Mouse (Mus musculus) cerebellum, postnatal 4 days (tissue): ENCODE results near the gene Slc23a2.

Experiments
- DNase-seq, 2 experiments: peaks; one replicate each; pipeline ENCODE4 v3.0.0; 2022; ENCODE audit warnings: low spot score in 2 of 2, mixed read lengths in 1 of 2

Slc23a2 gene

DNA sequence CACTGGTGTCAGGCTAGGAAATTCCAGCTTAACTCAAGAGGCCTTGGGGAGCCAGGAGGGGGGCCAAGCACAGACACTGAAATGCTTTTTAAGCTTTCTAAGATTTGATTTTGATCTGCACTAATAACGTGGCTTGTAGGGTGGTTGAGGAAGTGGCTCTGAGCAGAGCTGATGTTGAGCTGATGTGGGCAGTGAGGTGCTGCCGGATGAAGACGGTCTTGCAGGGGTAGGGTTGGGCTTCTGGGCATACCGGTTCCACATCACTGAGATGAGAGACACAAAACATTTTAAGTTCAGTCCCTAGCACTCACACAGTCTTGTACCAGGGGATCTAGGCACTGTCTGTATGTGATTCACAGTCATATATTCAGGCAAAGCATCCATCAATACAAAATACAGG lies 46.5 kb downstream of the Slc23a2 start:
- DNase-seq, result no peak

DNA sequence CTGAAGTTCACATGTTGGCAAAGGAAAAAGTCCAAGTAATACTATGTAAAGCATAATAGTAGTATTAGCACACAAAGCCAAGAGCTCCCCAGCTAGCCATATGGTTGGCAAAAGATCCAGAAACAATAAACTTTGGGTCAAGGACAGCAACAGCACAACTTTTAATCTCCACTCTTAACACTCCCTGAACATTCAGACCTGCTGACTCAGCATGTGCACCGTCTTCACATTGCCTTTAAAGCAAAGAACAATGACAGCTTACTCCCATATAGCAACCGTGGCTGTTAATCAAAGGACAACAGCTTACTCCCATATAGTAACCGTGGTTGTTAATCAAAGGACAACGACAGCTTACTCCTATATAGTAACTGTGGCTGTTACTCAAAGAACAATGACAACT lies 48.3 kb downstream of the Slc23a2 start:
- no peak for DNase-seq

GRCm38 (mm10) chr2:132095821-132096220 lies 49.1 kb downstream of the Slc23a2 start:
- DNase-seq, result no peak

DNA sequence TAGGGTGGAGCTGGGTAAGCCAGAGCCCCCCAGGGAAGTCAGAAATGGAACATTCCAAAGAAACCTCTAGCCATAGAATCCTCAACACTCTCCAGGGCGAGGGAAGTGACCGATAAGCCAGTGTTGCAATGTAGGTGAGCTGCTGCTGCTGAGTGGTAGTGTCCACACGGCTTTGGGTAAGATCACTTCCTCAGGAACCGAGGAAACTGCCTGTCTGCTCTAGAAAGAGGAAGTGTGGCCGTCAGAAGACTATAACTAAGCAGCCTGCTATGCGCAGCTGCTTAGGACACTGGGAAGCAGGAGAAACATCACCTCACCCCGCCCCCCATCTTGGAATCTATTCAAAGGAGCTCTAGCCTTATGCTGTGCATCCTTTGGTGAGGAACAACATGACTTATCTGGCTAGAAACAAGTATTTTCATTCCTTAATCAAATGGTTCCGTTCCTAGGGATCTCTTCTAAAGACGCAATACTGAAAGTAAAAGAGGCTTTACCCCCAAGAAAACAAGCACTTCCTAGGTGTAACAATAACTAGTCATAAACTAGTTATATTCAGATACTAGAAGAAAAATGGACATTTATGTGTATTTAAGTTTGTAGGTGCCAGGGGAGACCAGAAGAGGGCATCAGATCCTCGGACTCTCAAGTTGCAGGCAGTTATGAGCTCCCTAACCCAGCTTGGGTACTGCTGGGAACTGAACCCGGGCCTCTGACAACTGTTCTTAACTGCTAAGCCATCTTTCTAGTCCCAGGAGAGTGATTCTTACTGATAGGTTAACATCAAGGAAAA lies 50.3 kb downstream of the Slc23a2 start:
- no peak for DNase-seq

- no peak for DNase-seq
Observed at GRCm38 (mm10) chr2:132093739-132094138, 51.2 kb downstream of the Slc23a2 start.

DNA sequence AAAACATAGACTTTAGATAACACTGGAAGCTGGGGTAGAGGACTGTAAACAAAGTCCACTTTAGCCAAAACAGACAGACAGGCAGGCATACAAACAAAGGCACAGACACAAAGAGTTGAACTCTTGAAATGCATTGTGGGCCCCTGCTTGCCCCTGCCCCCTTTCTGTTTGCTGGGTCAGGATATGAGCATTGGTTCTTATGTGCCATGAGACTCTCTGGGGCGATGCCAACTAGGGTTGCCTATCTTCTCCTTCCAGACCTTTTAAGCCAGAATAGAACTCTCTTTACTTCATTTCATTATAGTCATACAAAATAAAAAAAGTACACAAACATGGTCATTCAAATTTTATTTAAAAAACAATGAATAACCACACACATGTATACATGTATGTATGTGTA lies 51.6 kb downstream of the Slc23a2 start:
- DNase-seq, result no peak

- no peak for DNase-seq
Observed at GRCm38 (mm10) chr2:132092722-132093121, 52.2 kb downstream of the Slc23a2 start.

DNA sequence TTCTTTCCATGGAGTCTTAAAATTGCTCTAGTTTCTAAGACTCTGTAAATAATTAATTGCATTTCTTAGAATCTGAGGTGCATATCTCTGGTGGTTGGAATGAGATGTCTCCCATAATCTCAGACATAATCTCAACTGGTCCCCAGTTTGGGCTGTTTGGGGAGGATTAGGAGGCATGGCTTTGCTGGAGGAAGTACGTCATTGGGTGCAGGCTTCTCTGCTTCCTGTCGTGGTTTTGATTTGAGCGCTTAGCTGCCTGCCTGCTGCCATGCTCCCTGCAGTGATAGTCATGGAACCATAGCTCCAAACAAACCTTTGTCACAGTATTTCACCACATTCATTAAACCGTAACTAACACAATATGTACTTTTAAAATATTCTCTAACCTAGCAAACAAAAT lies 53.2 kb downstream of the Slc23a2 start:
- no peak for DNase-seq

DNA sequence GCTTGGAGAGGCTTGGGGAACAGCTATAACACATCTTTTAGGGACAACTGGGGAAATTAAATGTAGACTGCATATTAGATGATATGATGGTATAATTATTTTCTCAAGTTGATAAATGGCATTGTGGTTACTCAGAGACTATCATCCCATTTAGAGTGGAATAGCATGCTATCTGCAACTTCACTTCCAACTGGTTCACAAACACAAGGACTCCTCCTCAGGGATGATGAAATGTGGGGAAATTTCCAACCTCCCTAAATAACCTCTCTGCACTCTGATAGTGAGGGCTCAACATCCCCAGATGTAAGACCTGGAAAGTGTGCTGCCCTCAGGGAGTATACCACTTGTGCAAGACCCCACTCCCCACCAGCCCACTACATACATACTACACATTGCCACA lies 60.1 kb downstream of the Slc23a2 start:
- no peak for DNase-seq

- DNase-seq, result no peak
Observed at GRCm38 (mm10) chr2:132084396-132084795, 60.5 kb downstream of the Slc23a2 start.

DNA sequence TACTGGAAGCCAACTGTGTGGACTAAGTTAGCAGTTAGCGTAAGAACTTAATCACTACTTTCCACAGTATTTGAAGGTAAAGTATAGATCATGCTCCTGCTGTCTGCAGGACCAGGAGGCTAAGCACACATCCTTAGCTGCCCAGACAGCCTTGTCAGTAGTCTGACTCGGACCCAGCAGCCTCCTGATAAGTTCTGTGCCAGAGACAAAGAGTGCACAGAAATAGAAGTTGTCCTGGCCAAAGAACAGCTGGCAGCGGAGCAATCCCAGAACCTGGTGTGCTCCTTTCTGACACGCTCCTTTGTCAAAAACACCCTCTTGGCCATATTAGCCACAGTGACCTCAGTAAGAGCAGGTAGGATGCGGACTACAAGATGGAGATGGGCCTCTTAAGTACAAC lies 65.8 kb downstream of the Slc23a2 start:
- no peak for DNase-seq

GRCm38 (mm10) chr2:132073052-132073451 lies 71.9 kb downstream of the Slc23a2 start:
- no peak for DNase-seq

DNA sequence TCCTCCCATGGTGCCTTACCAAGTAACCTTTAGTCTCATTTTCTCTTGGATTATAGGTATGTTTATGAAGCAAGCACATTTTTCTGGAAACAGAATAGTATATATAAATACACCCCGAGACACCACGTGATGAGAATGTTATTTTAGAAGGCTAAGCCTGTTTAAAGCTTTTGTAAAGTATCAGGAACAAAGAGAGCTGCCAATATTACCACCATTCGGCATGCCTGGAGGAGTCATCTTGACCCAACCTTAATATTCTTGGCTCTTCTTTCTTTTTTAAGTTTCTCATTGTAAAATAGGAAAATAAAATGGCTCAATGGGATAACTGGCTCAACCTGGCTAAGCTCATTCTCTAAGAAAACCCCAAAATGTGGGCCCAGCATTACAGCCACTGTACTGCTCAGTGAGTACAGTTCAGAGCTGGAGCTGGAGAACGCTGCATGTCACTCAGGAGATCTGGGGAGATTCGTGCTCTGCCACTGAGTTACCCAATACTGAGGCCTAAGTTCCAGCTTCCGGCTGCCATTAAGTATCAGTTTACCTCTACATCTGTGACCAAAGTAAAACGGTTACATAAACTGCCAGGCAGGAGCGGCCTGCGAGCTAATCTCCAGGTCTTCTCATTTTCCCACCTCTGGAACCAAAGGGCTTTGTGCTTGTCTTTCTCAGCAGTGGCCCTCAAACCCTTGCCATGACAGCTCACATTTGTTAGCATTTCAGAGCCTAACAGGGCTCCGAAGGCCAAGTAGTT lies 74.7 kb downstream of the Slc23a2 start:
- no peak for DNase-seq

- DNase-seq, result no peak
Observed at GRCm38 (mm10) chr2:132064185-132064831, 80.6 kb downstream of the Slc23a2 start.

GRCm38 (mm10) chr2:132063776-132064175 lies 81.1 kb downstream of the Slc23a2 start:
- no peak for DNase-seq

GRCm38 (mm10) chr2:132061884-132062283 lies 83.0 kb downstream of the Slc23a2 start:
- no peak for DNase-seq

DNA sequence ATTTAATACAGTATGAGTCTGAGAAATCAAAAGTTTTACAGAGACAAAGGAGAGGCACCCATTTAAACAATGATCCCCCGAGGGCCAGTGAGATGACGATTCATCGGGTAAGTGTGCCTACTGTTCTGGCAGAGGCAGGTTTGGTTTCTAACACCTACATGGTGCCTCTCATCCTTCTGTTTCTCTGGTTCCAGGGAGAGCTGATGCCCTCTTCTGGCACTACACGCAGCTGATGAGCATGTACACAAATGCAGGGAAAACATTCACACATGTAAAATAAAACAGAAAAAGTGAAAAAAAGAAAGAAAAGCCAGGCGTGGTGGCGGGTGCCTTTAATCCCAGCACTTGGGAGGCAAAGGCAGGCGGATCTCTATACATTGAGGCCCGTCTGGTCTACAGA lies 85.0 kb downstream of the Slc23a2 start:
- DNase-seq, result no peak

DNA sequence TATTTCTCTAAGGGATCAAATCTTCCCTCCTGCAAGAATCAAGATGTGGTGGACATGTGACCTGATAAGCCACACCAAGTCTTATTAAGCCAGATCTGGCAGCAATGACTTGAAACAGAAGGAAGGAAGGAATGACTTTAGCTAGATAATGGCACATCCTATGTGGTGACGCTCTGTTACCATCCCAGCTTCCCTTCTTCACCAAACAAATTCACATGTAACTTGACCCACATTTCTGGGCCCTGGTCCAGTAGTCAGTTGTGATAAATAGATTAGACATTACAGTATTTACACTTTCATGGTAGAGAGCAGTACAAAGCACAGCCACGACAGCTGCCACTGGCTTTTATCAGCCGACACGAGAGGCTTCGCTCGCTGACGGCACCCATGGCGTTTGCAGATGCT lies 89.6 kb downstream of the Slc23a2 start:
- no peak for DNase-seq

GRCm38 (mm10) chr2:132053824-132054223 lies 91.1 kb downstream of the Slc23a2 start:
- no peak for DNase-seq

- no peak for DNase-seq
Observed at GRCm38 (mm10) chr2:132051798-132052197, 93.1 kb downstream of the Slc23a2 start.

GRCm38 (mm10) chr2:132049921-132050320 lies 95.0 kb downstream of the Slc23a2 start:
- no peak for DNase-seq

- no peak for DNase-seq
Observed at GRCm38 (mm10) chr2:132049491-132049890, 95.4 kb downstream of the Slc23a2 start.
